In genomic region chr12:92927591-92927990, GRCm38 (mm10) we compare ENCODE assay signal across 21 mouse cellular contexts.
A peak's percentile ranks its signal among the peaks of the same experiment; 100 is the strongest.
DNase-seq lines count a peak whose midpoint lies in the region; ATAC-seq lines count a peak whose summit lies in the region.
"Had no signal": no experiment of that assay in that cellular context is flagged by ENCODE, and none has a peak within 500 bp of the region (broad histone marks: within the 10 kb centered on the region; RNA-seq: fewer than 3 reads in every experiment).

No protein-coding gene starts in this region.

- H3K27me3 ChIP-seq in forebrain, embryonic 16.5 days (replicated peaks; ENCODE audit: control insufficient read depth, insufficient read depth, low read length) = no peaks in the 10 kb centered on the region
- no peaks in the 10 kb centered on the region for H3K27me3 ChIP-seq in forebrain, embryonic 12.5 days
- no peaks in the 10 kb centered on the region for H3K27me3 ChIP-seq in midbrain, embryonic 16.5 days (ENCODE audit: control insufficient read depth, insufficient read depth, low read depth, low read length)
- no peaks in the 10 kb centered on the region for H3K27me3 ChIP-seq in midbrain, embryonic 14.5 days (ENCODE audit: control insufficient read depth, insufficient read depth, low read length)
- H3K27me3 ChIP-seq: embryonic facial prominence, embryonic 15.5 days; hindbrain, embryonic 12.5 days; Patski had no signal

- no peak overlapping the region for H3K27ac ChIP-seq in forebrain, embryonic 16.5 days (ENCODE audit: low read length)
- H3K27ac ChIP-seq in forebrain, embryonic 12.5 days = no peak overlapping the region
- no peak overlapping the region for H3K27ac ChIP-seq in midbrain, embryonic 16.5 days (ENCODE audit: low read length)
- no peak overlapping the region for H3K27ac ChIP-seq in midbrain, embryonic 14.5 days (replicated peaks; ENCODE audit: low read depth, low read length)
- H3K27ac ChIP-seq: embryonic facial prominence, embryonic 15.5 days; heart, embryonic 10.5 days; hindbrain, embryonic 12.5 days had no signal

- H3K4me1 ChIP-seq in forebrain, embryonic 16.5 days (replicated peaks; ENCODE audit: control insufficient read depth, insufficient read depth, low read length) = no peaks in the 10 kb centered on the region
- H3K4me1 ChIP-seq in forebrain, embryonic 12.5 days = no peaks in the 10 kb centered on the region
- H3K4me1 ChIP-seq in midbrain, embryonic 16.5 days (ENCODE audit: control insufficient read depth, insufficient read depth, low read length) = no peaks in the 10 kb centered on the region
- H3K4me1 ChIP-seq in midbrain, embryonic 14.5 days (ENCODE audit: control insufficient read depth, insufficient read depth, low read length) = no peaks in the 10 kb centered on the region
- H3K4me1 ChIP-seq: embryonic facial prominence, embryonic 15.5 days; heart, embryonic 10.5 days had no signal

- intact Hi-C loops in gastrocnemius, postnatal 36 days (cut with DNase I) = no loop called here

- H3K4me2 ChIP-seq in forebrain, embryonic 16.5 days (ENCODE audit: low read length) = no peak overlapping the region
- H3K4me2 ChIP-seq in forebrain, embryonic 12.5 days = no peak overlapping the region
- H3K4me2 ChIP-seq in midbrain, embryonic 16.5 days (ENCODE audit: low read length) = no peak overlapping the region
- H3K4me2 ChIP-seq in midbrain, embryonic 14.5 days (ENCODE audit: low read length) = no peak overlapping the region
- H3K4me2 ChIP-seq: embryonic facial prominence, embryonic 15.5 days; hindbrain, embryonic 12.5 days had no signal

- H3K9ac ChIP-seq in forebrain, embryonic 16.5 days (replicated peaks; ENCODE audit: low read depth, low read length) = no peak overlapping the region
- H3K9ac ChIP-seq in forebrain, embryonic 12.5 days = no peak overlapping the region
- no peak overlapping the region for H3K9ac ChIP-seq in midbrain, embryonic 16.5 days (ENCODE audit: low read depth, low read length)
- no peak overlapping the region for H3K9ac ChIP-seq in midbrain, embryonic 14.5 days (replicated peaks; ENCODE audit: low read length)
- H3K9ac ChIP-seq: embryonic facial prominence, embryonic 15.5 days; hindbrain, embryonic 12.5 days had no signal

- H3K4me3 ChIP-seq in forebrain, embryonic 16.5 days (replicated peaks; ENCODE audit: low read length) = no peak overlapping the region
- no peak overlapping the region for H3K4me3 ChIP-seq in forebrain, embryonic 12.5 days (replicated peaks)
- H3K4me3 ChIP-seq in midbrain, embryonic 16.5 days (ENCODE audit: low read depth, low read length) = no peak overlapping the region
- no peak overlapping the region for H3K4me3 ChIP-seq in midbrain, embryonic 14.5 days (replicated peaks; ENCODE audit: low read depth, low read length)
- H3K4me3 ChIP-seq: embryonic facial prominence, embryonic 15.5 days; erythroblast, embryonic 14.5 days; heart, embryonic 10.5 days; hindbrain, embryonic 12.5 days had no signal

- H3K9me3 ChIP-seq in forebrain, embryonic 16.5 days (ENCODE audit: control insufficient read depth, low read length) = no peaks in the 10 kb centered on the region
- H3K9me3 ChIP-seq in forebrain, embryonic 12.5 days = no peaks in the 10 kb centered on the region
- no peaks in the 10 kb centered on the region for H3K9me3 ChIP-seq in midbrain, embryonic 16.5 days (replicated peaks; ENCODE audit: control insufficient read depth, low read length, poor library complexity, severe bottlenecking)
- no peaks in the 10 kb centered on the region for H3K9me3 ChIP-seq in midbrain, embryonic 14.5 days (ENCODE audit: control insufficient read depth, low read length)
- H3K9me3 ChIP-seq: embryonic facial prominence, embryonic 15.5 days; heart, embryonic 10.5 days; hindbrain, embryonic 12.5 days had no signal

- peak; percentile 59 for ATAC-seq in forebrain, embryonic 16.5 days
- ATAC-seq in forebrain, embryonic 12.5 days (ENCODE audit: low FRiP score) = no peak
- peak; percentile 68 for ATAC-seq in midbrain, embryonic 16.5 days
- ATAC-seq in midbrain, embryonic 14.5 days (ENCODE audit: low FRiP score, low TSS enrichment) = no peak
- ATAC-seq in monocyte, adult 5-6 weeks (replicated peaks; ENCODE audit: insufficient number of reproducible peaks, low FRiP score, low TSS enrichment, poor library complexity, severe bottlenecking) = 0 out of 2 replicates have a peak, but pooled peaks have one; percentile 27
- ATAC-seq: activated CD4-positive, CD25-positive, alpha-beta regulatory T cell, adult 4 months; hindbrain, embryonic 16.5 days; inflammation-experienced regulatory T-cells, adult 6 months; intestine, postnatal 0 days; Patski had no signal

- peak; percentile 3 for DNase-seq in embryo, embryonic 11 days
- DNase-seq in embryo, embryonic 10.5 days (ENCODE audit: low spot score) = no peak
- DNase-seq in midbrain, embryonic 14.5 days = no peak
- DNase-seq in gastrocnemius, postnatal 36 days = no peak
- DNase-seq: adrenal gland, postnatal 14 days; cerebellum, adult 18-20 months; heart, adult 18-20 months; heart, postnatal 4 days had no signal

- 52% methylated on average over 2 of the region's 2 CpGs for WGBS in forebrain, embryonic 16.5 days
- WGBS in forebrain, embryonic 12.5 days = 80% methylated on average over 2 of the region's 2 CpGs
- WGBS in midbrain, embryonic 16.5 days = 66% methylated on average over 2 of the region's 2 CpGs
- WGBS in midbrain, embryonic 14.5 days = 60% methylated on average over 2 of the region's 2 CpGs

- H3K36me3 ChIP-seq in forebrain, embryonic 16.5 days (ENCODE audit: control insufficient read depth, insufficient read depth) = no peaks in the 10 kb centered on the region
- no peaks in the 10 kb centered on the region for H3K36me3 ChIP-seq in forebrain, embryonic 12.5 days (replicated peaks)
- H3K36me3 ChIP-seq in midbrain, embryonic 16.5 days (ENCODE audit: control insufficient read depth, insufficient read depth, low read length) = no peaks in the 10 kb centered on the region
- no peaks in the 10 kb centered on the region for H3K36me3 ChIP-seq in midbrain, embryonic 14.5 days (ENCODE audit: control insufficient read depth, insufficient read depth, low read length)
- H3K36me3 ChIP-seq: embryonic facial prominence, embryonic 15.5 days; heart, embryonic 10.5 days; hindbrain, embryonic 12.5 days had no signal

Comparison
In these comparisons a context has a peak if more than half of its experiments do, and no peak if none do; other contexts are left out.
1. ATAC-seq: peak in forebrain, embryonic 16.5 days (single experiment), midbrain, embryonic 16.5 days (single experiment) and monocyte, adult 5-6 weeks (single experiment); none in forebrain, embryonic 12.5 days (single experiment) and midbrain, embryonic 14.5 days (single experiment).